Mouse (Mus musculus): ENCODE data around the gene Pnrc2. TPM values are rescaled to one million over a fixed set of nuclear protein-coding genes. Genes with fewer than 3 reads are reported as not detected.

The Pnrc2 gene
- polyA plus RNA-seq, 1 experiment = not detected

- WGBS = 67% methylated on average over 3 of the region's 3 CpGs
- Histone ChIP-seq H3K4me1 (ENCODE audit: control insufficient read depth, insufficient read depth, low read length) (no peaks in the 10 kb centered on the region), H3K4me3 (ENCODE audit: insufficient read depth, low read depth, low read length) (no peak overlapping the region), H3K27ac (ENCODE audit: insufficient read depth, low read depth, low read length) (no peak overlapping the region)
- no peak for TF ChIP-seq POLR2A (IDR thresholded peaks at IDR 0.05; ENCODE audit: insufficient read depth, low read depth, low read length)
- no peak for TF ChIP-seq CTCF (IDR thresholded peaks at IDR 0.05; ENCODE audit: insufficient read depth, low read depth, low read length)
These were observed 38.5 kb upstream of the Pnrc2 start for GRCm38 (mm10) chr4:135912164-135912563.

GRCm38 (mm10) chr4:135911531-135911930 is 37.9 kb upstream of the Pnrc2 start:
- H3K27ac ChIP-seq (ENCODE audit: insufficient read depth, low read depth, low read length) = no peak overlapping the region
- TF ChIP-seq CTCF (IDR thresholded peaks at IDR 0.05; ENCODE audit: insufficient read depth, low read depth, low read length) (no peak), POLR2A (IDR thresholded peaks at IDR 0.05; ENCODE audit: insufficient read depth, low read depth, low read length) (no peak)
- H3K4me1 ChIP-seq (ENCODE audit: control insufficient read depth, insufficient read depth, low read length) = no peaks in the 10 kb centered on the region
- WGBS = 68% methylated on average over 7 of the region's 7 CpGs
- no peak overlapping the region for H3K4me3 ChIP-seq (ENCODE audit: insufficient read depth, low read depth, low read length)

- H3K4me3 ChIP-seq (ENCODE audit: insufficient read depth, low read depth, low read length) = no peak overlapping the region
These were observed 35.8 kb upstream of the Pnrc2 start for GRCm38 (mm10) chr4:135909326-135910066.

GRCm38 (mm10) chr4:135906633-135907032 is 33.0 kb upstream of the Pnrc2 start:
- no peak overlapping the region for H3K4me3 ChIP-seq (ENCODE audit: insufficient read depth, low read depth, low read length)
- TF ChIP-seq CTCF (IDR thresholded peaks at IDR 0.05; ENCODE audit: insufficient read depth, low read depth, low read length) (no peak), POLR2A (IDR thresholded peaks at IDR 0.05; ENCODE audit: insufficient read depth, low read depth, low read length) (no peak)
- no peak overlapping the region for H3K27ac ChIP-seq (ENCODE audit: insufficient read depth, low read depth, low read length)
- no peaks in the 10 kb centered on the region for H3K4me1 ChIP-seq (ENCODE audit: control insufficient read depth, insufficient read depth, low read length)
- WGBS = 88% methylated on average over 3 of the region's 3 CpGs

More at GRCm38 (mm10) chr4:135909326-135910066, 35.8 kb upstream of the Pnrc2 start:
- 79% methylated on average over 13 of the region's 13 CpGs for WGBS
- TF ChIP-seq POLR2A (IDR thresholded peaks at IDR 0.05; ENCODE audit: insufficient read depth, low read depth, low read length) (no peak), CTCF (IDR thresholded peaks at IDR 0.05; ENCODE audit: insufficient read depth, low read depth, low read length) (no peak)
- H3K27ac ChIP-seq (ENCODE audit: insufficient read depth, low read depth, low read length) = no peak overlapping the region
- no peaks in the 10 kb centered on the region for H3K4me1 ChIP-seq (ENCODE audit: control insufficient read depth, insufficient read depth, low read length)

DNA sequence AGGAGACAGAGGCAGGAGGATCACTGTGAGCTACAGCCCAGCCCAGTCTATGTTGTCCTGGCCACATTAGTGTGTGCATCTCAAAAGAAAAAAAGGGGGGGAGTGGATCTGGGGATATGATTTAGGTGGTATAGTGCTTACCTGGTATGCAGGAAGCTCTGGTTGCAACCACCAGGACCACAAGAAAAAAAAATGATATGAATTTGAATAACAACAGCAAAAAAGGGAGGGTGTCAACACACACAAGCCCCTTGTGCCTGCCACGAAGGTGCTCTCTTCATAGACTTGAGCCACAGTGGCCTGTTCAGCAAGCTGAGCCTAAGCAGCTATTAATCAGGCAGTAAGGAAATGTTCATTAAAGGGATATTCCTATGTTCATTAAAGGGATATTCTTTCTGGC is 31.2 kb upstream of the Pnrc2 start:
- TF ChIP-seq CTCF (IDR thresholded peaks at IDR 0.05; ENCODE audit: insufficient read depth, low read depth, low read length) = no peak
- H3K4me3 ChIP-seq (ENCODE audit: insufficient read depth, low read depth, low read length) = no peak overlapping the region
- H3K27ac ChIP-seq (ENCODE audit: insufficient read depth, low read depth, low read length) = no peak overlapping the region
- no peaks in the 10 kb centered on the region for H3K4me1 ChIP-seq (ENCODE audit: control insufficient read depth, insufficient read depth, low read length)
- WGBS = 63% methylated on average over 1 of the region's 1 CpGs

DNA sequence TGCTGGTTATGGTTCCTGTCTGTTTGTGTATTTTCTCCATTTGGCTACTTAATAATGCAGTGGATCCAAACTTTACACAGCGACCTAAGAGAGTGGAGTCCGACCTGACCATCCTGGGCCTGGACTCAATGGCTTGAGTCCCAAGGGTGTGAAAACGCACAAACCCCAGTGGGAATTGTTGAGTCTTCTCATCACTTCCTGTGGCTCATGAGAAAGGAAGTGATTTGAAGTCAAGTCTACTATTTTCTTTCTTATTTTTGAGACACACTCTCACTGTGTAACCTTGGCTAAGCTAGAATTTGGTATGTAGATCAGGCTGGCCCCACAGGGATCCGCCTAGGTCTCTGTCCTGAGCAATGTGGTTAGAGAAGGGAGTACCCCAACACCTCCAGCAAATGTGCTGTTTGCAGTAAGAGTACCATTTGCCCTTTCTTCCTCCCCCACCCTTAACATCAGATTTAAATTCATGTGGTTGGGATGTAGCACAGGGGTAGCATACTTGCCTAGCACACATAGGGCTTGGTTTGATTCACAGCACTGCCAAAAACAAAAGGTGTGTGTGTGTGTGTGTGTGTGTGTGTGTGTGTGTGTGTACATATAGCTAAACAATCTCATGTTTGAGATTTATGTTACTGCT is 29.1 kb upstream of the Pnrc2 start:
- H3K27ac ChIP-seq (ENCODE audit: insufficient read depth, low read depth, low read length) = no peak overlapping the region
- TF ChIP-seq POLR2A (IDR thresholded peaks at IDR 0.05; ENCODE audit: insufficient read depth, low read depth, low read length) (no peak), CTCF (IDR thresholded peaks at IDR 0.05; ENCODE audit: insufficient read depth, low read depth, low read length) (no peak)

DNA sequence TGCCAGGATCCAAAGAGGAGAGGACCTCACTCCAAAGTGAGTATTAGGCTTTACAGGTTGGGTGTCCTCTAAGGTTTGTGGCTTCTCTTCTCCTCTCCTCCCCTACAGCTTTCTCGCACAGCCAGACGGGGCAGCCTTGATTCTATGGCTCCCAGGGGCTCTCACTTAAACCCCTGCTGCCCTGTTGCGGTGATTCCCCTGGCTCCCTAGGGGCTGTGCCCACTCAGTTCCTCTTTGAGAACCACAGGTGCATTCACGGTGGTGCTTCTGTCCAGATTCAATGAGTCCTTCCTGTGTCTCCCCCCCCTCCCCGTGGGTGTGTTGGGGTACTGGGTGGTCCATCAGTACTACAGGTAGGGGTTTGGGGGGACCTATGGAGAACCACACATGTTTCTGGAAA is 26.4 kb upstream of the Pnrc2 start:
- no peak overlapping the region for H3K4me3 ChIP-seq (ENCODE audit: insufficient read depth, low read depth, low read length)
- TF ChIP-seq POLR2A (IDR thresholded peaks at IDR 0.05; ENCODE audit: insufficient read depth, low read depth, low read length) (no peak), CTCF (IDR thresholded peaks at IDR 0.05; ENCODE audit: insufficient read depth, low read depth, low read length) (no peak)
- 85% methylated on average over 5 of the region's 5 CpGs for WGBS

More for the DNA sequence above, 29.1 kb upstream of the Pnrc2 start:
- 91% methylated on average over 4 of the region's 4 CpGs for WGBS
- Histone ChIP-seq H3K4me1 (ENCODE audit: control insufficient read depth, insufficient read depth, low read length) (no peaks in the 10 kb centered on the region), H3K4me3 (ENCODE audit: insufficient read depth, low read depth, low read length) (no peak overlapping the region)

DNA sequence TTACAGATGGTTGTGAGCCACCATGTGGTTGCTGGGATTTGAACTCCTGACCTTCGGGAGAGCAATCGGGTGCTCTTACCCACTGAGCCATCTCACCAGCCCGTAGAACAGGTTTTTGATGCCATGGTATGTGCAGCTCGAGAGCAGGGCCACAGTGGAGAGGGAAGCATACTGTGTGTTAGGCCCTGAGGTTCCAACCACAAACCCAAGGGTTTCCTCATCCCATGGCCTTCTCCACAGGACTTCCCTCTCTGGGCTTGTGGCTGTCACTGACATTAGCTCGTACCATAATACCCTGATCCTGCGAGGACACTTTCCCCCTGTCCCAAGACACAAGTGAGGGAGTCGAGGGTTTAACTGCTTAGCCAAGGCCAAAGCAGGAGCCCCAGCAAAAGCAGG is 25.4 kb upstream of the Pnrc2 start:
- Histone ChIP-seq H3K4me1 (ENCODE audit: control insufficient read depth, insufficient read depth, low read length) (no peaks in the 10 kb centered on the region), H3K27ac (ENCODE audit: insufficient read depth, low read depth, low read length) (no peak overlapping the region), H3K4me3 (ENCODE audit: insufficient read depth, low read depth, low read length) (no peak overlapping the region)
- TF ChIP-seq CTCF (IDR thresholded peaks at IDR 0.05; ENCODE audit: insufficient read depth, low read depth, low read length) = no peak
- no peak for TF ChIP-seq POLR2A (IDR thresholded peaks at IDR 0.05; ENCODE audit: insufficient read depth, low read depth, low read length)
- WGBS = 92% methylated on average over 7 of the region's 7 CpGs

More for the DNA sequence above, 26.4 kb upstream of the Pnrc2 start:
- Histone ChIP-seq H3K4me1 (ENCODE audit: control insufficient read depth, insufficient read depth, low read length) (no peaks in the 10 kb centered on the region), H3K27ac (ENCODE audit: insufficient read depth, low read depth, low read length) (no peak overlapping the region)

DNA sequence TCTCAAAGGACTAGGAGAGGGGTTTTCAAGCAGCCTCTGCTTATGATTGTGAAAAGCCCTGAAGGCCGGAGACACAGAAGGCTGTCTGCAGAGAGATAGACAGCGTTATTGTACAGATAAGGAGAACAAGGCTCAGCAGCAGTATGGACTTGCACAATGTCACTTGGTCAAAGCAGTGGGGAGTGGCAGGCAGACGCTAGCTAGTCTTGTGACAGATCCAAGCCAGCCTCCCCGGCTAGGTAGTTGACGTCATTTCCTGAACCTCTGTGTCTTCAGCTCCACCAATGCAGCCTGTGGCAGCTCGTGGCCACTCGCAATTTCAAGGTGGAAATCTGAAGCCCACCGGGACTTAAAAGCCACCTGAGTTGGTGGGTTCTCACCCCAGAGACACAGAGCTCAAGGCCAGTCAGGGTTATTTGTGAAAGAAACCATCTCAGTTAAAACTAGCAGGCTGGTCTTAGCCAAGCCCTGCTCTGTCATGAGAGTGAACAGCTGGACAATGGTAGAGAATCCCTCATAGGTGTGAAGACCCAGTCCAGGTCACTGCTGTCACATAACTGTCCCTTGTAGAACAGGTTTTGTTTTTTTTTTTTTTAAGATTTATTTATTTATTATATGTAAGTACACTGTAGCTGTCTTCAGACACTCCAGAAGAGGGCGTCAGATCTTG is 24.9 kb upstream of the Pnrc2 start:
- H3K27ac ChIP-seq (ENCODE audit: insufficient read depth, low read depth, low read length) = no peak overlapping the region
- WGBS = 88% methylated on average over 9 of the region's 9 CpGs
- no peaks in the 10 kb centered on the region for H3K4me1 ChIP-seq (ENCODE audit: control insufficient read depth, insufficient read depth, low read length)
- no peak overlapping the region for H3K4me3 ChIP-seq (ENCODE audit: insufficient read depth, low read depth, low read length)
- TF ChIP-seq POLR2A (IDR thresholded peaks at IDR 0.05; ENCODE audit: insufficient read depth, low read depth, low read length) (no peak), CTCF (IDR thresholded peaks at IDR 0.05; ENCODE audit: insufficient read depth, low read depth, low read length) (no peak)

All from olfactory bulb, adult 2 months (tissue).